Mouse (Mus musculus): ENCODE data around the gene Yif1a. TPM values are rescaled to one million over a fixed set of nuclear protein-coding genes. Genes with fewer than 3 reads are reported as not detected.

The Yif1a gene
- total RNA-seq, 4 experiments from 2014 or later: 21.4 to 29.8 (median 25.9) TPM

DNA sequence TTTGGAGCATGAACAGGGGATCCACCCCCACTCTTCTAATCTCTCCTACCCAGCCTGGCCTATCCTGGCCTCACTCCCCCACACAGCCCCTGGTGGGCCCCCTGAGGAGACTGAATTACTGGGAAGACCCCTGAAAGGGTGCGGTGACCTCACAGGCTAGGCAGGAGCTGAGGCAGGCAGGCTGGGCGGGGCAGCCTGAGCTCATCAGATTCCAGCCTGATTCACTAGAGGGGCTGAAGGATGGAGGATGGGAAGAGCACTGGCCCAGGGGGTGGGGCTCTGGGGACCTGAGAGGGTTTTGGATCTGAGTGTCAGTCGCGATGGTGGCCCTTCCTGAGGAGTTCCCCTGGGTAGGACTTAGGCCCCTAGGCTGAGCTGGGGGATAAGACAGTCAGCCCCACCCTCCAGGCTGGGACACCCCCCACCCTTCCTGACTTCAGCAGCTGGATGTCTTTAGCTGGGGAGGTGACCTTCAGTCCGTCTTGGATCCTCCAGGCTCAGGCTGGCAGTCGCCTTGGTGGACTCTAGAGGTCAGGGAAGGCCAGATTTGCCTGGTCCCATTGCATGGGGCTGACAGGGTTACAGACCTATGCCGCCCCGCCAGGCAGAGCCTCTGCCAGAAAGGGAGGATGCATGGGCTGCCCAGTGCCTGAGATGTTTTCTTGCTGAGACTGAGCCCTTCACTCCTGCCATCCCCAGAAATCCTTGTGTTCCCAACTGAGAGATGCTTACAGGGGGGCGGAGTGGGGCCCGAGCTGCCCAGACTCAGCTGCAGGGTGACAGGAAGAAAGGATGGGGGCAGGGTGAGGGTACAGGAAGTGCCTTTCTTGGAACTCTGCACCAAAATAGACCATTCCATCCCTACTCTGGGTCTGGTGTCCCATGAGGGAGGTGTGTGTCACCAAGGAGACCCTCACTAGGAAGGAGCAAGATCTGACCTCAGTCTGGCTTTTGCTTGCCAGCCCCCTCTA lies 29.3 kb upstream of the Yif1a start:
- no peak for DNase-seq (ENCODE audit: low spot score in 2 of 2)

DNA sequence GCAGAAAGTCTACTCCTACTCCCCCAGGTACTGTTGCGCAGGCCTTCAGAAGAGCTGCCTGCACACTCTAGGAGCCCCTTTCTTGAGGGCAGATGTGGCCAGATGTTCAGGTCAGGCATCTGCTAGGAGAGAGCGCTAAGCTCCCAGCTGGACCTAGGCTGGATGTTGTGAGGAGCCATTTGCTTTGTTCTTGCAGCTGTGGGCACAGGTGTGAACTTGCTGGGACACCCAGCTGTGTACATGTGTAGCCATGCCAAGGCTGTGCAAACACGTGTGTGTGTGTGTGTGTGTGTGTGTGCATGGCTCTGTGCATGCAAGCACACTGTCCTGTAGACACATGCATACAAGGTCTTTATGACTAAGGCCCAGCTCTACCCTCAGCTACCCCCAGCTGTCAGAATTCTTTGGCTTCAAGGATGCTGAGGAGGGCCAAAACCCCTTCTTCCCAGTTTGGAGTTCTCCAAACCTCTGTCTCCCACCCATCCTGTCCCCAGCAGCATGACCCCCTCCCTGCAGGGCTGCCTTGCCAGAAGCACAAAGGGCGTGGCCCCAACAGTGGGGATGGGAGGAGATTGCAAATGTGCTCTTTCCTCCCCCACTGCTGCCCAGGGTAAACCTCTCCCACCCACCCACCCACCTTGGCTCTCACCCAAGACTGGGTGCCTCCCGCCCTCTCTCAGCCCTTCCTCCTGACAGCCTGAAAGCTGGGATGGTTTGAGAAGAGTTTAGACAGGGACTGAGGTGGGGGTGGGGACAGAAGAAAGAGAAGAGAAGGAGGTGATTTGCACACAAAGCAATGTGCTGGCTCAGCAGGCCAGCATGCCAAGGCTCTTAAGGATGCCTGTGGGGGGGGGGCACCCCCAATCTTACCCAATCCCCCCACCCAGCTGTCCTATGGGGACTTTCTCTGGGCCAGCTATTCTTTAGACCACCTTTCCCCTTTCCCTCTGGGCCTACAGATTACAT lies 27.7 kb upstream of the Yif1a start:
- DNase-seq (ENCODE audit: low spot score in 2 of 2): no peak

DNA sequence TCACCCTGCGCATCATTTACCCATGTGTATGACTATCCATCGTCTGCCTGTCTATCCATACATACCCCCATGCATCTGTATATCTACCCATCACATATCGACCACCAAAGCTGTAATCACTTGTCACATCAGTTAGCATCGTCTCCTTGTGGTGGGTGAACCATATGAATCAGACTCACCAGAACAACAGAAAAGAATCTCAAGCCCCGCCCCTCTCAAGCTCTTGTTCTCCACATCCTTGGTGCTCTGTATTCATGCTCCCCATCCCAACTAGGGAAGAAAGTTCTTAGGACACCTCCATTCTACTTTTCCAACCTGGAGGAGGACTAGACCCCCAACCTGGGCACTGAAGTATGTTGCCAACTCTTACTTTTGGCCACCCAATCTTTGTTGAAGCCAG lies 26.3 kb upstream of the Yif1a start:
- no peak for DNase-seq (ENCODE audit: low spot score in 2 of 2)

DNA sequence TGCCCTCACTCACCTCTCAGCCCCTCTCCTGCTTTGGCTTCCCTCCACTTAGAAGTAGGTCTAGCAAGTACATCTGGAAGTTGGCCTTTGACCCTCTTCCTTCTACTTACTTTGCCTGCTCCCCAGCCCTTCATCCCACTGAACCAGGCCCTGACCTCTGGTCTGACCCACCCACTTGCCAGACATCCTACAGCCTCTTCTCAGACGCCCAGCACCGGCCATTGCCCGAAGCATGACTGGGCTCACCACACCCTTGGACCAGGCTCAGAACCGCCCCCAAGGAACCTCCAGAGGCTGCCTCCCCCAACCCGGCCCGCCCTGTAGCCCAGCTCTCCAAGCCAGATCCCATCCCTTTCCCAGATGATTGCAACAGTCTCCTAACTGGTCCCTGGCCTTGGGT lies 25.9 kb upstream of the Yif1a start:
- no peak for DNase-seq (ENCODE audit: low spot score in 2 of 2)

DNA sequence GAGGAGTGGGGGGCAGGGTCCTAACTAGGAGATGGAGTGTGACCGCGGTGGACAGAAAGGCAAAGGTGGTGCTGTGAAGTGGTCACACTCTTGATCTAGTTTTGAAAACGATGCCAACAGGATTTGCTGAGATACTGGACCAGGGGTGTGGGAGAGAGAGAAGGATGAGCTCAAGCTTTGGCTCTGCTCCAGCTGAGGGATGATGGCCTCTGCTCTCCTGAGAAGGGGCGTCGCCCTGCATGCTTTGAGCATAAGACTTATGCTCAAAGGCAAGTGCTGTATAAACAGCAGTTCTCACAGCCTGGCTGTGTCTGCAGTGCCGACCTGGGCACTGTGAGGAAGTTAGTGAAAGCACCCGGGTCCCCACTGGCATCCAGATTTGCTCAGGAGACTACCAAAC lies 23.2 kb upstream of the Yif1a start:
- DNase-seq (ENCODE audit: low spot score in 2 of 2): no peak

DNA sequence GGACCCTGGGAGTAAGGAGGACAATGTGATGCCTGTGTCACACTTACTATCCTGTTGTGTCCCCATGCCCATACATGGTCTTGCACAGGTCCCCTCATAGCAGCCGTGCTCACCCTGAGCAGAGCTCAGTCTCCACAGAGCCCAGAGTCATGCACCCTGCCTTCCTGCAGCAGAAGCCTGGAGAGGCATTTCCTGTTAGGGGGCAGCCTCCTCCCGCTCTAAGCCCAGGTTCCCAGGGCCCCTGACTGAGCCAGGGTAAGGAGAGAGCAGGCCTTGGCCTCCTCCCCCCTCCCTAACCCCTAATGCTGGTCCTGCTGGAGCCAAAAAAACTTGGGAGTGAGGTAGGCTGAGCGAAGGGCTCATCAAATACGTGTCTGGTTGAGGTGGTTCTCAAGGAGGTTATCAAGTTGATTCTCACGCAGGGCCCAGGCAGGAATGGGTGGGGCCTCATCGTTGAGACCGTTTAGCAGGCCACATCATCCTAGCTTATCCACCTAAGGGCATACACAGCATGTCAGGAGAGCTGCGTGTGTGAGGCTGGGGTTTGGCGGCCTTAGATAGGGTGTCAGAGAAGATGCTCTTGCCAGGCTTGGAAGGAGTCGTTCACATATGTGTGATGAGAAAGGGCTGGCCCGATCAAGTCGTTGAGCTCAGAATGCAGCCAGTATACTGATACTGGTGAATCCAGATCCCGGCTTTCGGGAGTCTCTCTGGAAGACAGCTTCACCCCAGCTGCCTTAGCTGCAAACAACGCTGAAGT lies 21.1 kb upstream of the Yif1a start:
- DNase-seq (ENCODE audit: low spot score in 2 of 2): no peak

DNA sequence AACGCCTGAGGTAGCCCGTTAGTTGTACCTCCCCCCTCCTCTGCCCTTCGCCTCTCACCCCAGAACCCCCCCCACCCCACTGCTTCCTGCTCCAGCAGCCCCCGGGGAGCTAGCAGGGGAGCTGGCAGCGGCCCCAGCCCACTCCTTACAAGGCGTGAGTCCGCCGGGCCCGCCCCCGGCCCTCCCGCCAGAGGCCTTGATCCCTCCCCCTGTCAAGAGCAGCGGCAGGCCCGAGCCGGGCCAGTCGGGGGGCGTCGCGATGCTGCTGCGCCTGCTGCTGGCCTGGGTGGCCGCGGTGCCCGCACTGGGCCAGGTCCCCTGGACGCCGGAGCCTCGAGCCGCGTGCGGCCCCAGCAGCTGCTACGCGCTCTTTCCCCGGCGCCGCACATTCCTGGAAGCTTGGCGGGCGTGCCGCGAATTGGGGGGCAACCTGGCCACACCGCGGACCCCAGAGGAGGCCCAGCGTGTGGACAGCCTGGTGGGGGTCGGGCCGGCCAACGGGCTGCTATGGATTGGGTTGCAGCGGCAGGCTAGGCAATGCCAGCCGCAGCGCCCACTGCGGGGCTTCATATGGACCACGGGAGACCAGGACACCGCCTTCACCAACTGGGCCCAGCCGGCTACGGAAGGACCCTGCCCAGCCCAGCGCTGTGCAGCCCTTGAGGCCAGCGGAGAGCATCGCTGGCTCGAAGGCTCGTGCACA lies 20.3 kb upstream of the Yif1a start, which contains the start of gene Cd248:
Cd248 (plus strand) TSS at position 212 of the 703 bp plus-strand sequence.
- DNase-seq (ENCODE audit: low spot score in 2 of 2): peak in 1 of 2 experiments; percentile 11

DNA sequence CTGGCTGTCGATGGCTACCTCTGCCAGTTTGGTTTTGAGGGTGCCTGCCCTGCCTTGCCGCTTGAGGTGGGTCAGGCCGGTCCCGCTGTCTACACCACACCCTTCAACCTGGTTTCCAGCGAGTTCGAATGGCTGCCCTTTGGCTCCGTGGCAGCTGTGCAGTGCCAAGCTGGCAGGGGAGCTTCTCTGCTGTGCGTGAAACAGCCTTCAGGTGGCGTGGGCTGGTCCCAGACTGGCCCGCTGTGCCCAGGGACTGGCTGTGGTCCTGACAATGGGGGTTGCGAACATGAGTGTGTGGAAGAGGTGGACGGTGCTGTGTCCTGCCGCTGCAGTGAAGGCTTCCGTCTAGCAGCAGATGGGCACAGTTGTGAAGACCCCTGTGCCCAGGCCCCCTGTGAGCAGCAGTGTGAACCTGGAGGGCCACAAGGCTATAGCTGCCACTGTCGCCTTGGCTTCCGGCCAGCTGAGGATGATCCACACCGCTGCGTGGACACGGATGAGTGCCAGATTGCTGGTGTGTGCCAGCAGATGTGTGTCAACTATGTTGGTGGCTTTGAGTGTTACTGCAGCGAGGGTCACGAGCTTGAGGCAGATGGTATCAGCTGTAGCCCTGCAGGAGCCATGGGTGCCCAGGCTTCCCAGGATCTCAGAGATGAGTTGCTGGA lies 19.6 kb upstream of the Yif1a start:
- no peak for DNase-seq (ENCODE audit: low spot score in 2 of 2)

DNA sequence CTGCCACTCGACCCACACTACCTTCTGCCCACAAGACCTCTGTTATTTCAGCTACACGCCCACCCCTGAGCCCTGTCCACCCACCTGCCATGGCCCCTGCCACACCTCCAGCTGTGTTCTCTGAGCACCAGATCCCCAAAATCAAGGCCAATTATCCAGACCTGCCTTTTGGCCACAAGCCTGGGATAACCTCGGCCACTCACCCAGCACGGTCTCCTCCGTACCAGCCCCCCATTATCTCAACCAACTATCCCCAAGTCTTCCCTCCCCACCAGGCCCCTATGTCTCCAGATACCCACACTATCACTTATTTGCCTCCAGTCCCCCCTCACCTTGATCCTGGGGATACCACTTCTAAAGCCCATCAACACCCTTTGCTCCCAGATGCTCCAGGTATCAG lies 18.9 kb upstream of the Yif1a start:
- DNase-seq (ENCODE audit: low spot score in 2 of 2): no peak

DNA sequence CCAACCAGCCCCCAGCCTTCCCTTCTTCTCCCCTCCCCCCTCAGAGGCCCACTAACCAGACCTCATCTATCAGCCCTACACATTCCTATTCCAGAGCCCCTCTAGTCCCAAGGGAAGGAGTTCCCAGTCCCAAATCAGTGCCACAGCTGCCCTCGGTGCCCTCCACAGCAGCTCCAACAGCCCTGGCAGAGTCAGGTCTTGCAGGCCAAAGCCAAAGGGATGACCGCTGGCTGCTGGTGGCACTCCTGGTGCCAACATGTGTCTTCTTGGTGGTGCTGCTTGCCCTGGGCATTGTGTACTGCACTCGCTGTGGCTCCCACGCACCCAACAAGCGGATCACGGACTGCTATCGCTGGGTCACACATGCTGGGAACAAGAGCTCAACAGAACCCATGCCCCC lies 18.4 kb upstream of the Yif1a start:
- no peak for DNase-seq (ENCODE audit: low spot score in 2 of 2)

DNA sequence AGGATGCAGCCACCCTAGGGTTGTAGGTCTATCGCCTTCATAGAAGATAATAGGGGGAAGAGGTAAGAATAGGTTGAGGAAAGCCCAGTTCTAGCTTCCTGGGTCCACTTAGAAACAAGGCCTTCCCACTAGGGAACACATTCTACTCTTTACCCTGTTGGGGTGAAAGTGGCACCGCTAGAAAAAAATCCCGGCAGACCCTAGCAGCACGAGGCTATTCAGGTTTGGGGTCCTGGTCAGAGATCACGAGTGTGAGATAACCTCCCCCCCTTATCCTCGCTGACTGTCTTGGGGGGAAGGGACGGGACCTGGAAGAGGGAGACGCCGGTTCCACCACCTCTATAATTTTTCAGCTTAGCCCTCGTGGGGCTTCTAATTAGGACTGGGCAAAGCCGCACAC lies 17.3 kb upstream of the Yif1a start:
- no peak for DNase-seq (ENCODE audit: low spot score in 2 of 2)

DNA sequence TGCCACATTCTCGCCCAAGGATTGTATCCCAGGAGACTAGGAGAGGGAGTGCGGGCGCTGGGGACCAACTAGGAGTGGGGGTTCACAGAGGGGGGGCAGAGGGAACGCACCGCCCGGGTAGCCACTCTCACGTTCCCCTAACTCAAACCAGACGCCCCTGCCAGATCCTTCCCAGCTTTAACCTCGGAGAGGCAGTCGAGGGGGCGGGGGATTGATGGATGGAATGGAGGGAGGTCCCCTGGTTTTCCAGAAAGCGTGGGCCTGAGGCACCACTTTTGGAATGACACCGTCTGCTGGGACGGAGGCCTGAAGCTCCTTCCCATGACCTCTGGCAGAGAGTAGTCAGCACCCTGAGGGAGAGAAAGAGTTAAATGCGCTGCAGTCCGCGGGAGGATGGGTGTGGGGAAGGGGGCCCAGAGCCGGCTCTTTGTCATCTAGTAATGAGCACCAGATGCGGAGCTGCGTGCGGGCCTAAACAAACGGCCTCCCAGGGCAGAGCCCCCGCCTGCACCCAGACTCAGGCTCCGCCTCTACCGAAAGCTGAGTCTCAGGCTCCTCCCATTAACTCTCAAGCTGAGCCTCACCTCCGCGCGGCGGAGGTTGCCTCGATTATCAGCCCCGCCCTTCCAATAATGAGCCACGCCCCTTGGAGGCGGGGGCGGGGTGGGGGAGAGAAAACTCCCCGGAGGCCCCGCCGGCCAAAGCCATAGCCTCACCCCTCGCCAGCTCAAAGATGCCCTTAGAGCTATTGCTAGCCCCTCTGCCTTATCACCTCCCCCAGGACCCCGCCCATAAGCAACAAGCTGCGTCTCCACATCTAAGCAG lies 16.6 kb upstream of the Yif1a start:
- DNase-seq (ENCODE audit: low spot score in 2 of 2): no peak

DNA sequence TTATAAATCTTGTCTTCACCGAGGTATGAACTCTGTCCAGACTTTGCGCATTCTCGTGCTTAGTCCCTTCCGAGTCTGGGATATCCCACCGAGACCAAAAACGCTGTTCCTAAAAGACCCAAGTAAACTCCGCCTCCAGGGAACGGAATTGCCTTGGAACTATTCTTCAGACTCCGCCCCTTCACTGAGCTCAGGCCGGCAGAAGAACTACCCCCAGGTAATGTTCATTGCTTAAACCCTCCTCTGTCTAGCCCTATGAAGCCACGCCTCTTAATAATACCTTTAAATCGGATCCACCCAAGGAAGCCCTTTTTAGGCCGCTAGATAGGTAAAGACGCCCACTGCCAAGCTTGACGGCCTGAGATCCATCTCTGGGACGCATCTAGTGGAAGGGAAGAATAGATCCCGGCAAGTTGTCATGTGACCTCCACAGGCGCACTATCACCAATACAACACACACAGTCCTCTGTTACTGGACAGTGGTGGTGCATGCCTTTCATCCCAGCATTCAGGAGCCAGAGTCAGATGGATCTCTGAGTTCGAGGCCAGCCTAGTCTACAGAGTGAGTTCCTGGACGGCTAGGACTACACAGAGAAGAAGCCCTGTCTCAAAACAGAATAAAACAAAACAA lies 15.8 kb upstream of the Yif1a start:
- no peak for DNase-seq (ENCODE audit: low spot score in 2 of 2)

DNA sequence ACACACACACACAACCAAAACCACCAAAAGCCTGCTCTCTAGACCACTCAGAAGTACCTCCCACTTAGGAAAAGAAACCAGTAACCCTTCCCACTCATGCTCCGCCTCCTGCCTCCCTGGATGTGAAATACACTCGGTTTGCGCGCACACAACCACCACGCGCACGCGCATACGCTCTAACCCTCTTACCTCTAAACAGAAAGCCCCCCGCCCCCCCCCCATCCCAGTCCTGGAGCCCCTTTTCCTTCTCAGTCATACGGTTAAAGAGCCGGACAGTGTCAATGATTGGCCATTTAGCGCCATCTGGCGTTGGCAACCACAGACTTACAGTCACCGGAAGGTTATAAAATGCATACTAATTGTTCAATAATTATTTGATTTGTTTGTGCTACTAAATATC lies 15.3 kb upstream of the Yif1a start:
- DNase-seq (ENCODE audit: low spot score in 2 of 2): no peak

DNA sequence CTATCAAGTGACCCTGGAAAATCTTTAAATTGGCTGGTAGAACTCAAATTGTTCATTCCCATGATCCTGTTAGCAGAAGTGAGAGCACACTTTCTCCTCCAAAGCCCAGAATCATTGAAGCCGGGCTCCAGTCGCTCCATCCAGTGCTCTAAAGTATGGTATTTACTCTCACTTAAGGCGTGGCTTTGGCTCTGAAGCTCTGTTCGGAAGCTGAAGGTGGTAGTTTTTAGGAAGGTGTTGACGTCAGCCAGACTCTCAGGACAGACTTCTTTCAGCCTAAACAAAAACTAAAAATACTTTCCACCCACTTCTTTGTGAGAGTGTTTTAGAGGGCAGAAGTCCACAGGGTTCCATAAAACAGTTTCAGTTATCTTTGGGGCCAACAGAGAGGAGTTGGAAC lies 14.8 kb upstream of the Yif1a start:
- DNase-seq (ENCODE audit: low spot score in 2 of 2): no peak

DNA sequence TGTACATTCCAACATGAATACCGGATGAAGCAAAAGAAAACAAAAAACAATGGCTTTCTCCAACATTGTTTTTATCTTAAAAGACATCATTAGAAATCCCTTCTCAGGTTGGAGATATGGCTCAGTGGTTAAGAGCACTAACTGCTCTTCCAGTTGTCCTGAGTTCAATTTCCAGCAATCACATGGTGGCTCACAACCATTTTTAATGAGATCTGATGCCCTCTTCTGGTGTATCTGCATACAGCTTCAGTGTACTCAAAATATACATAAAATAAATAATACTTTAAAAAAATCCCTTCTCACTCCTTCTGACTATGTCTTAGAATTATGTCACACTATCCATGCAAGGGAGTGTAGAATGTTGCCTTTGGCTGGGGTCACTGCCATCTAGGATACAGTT lies 9.1 kb upstream of the Yif1a start:
- DNase-seq (ENCODE audit: low spot score in 2 of 2): no peak

DNA sequence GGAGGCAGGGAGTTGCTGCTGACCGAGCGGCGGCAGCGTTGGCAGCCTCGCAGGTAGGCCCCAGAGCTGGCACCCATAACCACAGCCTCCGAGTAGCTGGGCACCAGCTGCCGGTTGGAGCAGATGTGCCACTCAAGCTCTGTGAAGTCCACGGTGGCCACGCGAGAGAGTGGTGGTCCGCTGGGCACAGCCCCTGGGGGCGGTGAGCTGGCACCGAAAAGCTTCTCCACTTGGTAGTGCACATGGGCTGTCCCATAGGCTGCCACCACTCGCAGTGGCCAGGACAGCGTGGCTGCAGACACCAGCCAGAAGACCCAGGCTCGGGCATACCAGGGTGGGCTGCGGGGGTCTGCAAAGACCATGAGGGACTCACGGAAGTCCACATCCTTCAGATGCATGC lies 6.3 kb upstream of the Yif1a start:
- DNase-seq (ENCODE audit: low spot score in 2 of 2): no peak

DNA sequence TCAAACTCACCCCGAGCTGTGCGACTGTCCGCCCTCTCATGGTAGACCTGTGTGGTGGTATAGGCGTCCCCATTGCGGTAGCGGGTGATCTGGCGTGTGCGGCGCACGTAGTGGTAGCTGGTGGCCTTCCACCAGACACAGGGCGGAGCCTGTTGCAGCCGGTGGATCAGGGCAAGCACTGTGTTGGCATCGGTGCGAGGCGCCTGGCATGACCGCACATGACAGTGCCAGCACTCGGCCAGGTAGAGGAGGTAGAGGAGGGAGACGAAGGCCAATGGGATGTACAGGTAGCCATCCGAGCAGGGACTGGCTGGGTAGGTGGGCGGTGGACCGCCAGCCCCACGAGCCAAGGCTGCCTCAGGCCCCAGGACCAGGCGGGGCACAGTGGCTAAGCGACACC lies 5.7 kb upstream of the Yif1a start:
- no peak for DNase-seq (ENCODE audit: low spot score in 2 of 2)

All from layer of hippocampus, adult 8-10 months (tissue).